Mouse (Mus musculus) CH12.LX (cell line): Measurements from ENCODE around the gene Etl4. TPM values are rescaled to one million over a fixed set of nuclear protein-coding genes. Genes with fewer than 3 reads are reported as not detected.
A peak's percentile ranks its signal among the peaks of the same experiment; 100 is the strongest.

Experiments
- DNase-seq: peaks from one replicate; pipeline ENCODE4 v3.0.0-alpha.2; 2013; ENCODE audit errors: extremely low read depth
- H3K27ac ChIP-seq: 2 replicates; pipeline ENCODE4 v1.5.1; 2012; ENCODE audit warnings: low read depth, mild to moderate bottlenecking, control low read depth, moderate library complexity; ENCODE audit not compliant: insufficient read depth
- H3K27me3 ChIP-seq: replicated peaks from 2 replicates; pipeline ENCODE3; 2012; ENCODE audit warnings: inconsistent platforms
- H3K36me3 ChIP-seq, 2 experiments: replicated peaks in 1 of 2; 2 replicates each; pipeline versions ENCODE3 to v1.6.1; 2012; ENCODE audit warnings: inconsistent platforms in 1 of 2, low read length in 1 of 2, mild to moderate bottlenecking in 1 of 2, mixed read lengths in 1 of 2, moderate library complexity in 1 of 2; ENCODE audit not compliant: control insufficient read depth in 1 of 2, insufficient read depth in 1 of 2
- H3K4me1 ChIP-seq, 2 experiments: 2 replicates each; pipeline ENCODE4 v1.6.1; 2012; ENCODE audit warnings: inconsistent platforms in 1 of 2, moderate library complexity in 1 of 2; ENCODE audit not compliant: insufficient read depth in 2 of 2, control insufficient read depth in 1 of 2
- H3K4me2 ChIP-seq: 2 replicates; pipeline ENCODE4 v1.6.1; 2012; ENCODE audit warnings: low read depth, mild to moderate bottlenecking, control low read depth; ENCODE audit not compliant: poor library complexity, insufficient read depth, severe bottlenecking
- H3K4me3 ChIP-seq, 3 experiments: fragments of 150-350 bp in 1 of 3; sonication (generic) in 1 of 3; replicated peaks in 1 of 3; 2 replicates each; pipeline versions ENCODE3 to v1.5.1; 2011 to 2012; ENCODE audit warnings: low read depth in 2 of 3, low read length in 2 of 3, mild to moderate bottlenecking in 2 of 3, moderate library complexity in 2 of 3, control low read depth in 1 of 3, improper control_type of control experiment in 1 of 3, inconsistent platforms in 1 of 3, mixed read lengths in 1 of 3; ENCODE audit not compliant: poor library complexity in 1 of 3
- H3K79me2 ChIP-seq: replicated peaks from 2 replicates; pipeline ENCODE4 v1.6.1; 2012; ENCODE audit warnings: mild to moderate bottlenecking, moderate library complexity; ENCODE audit not compliant: control insufficient read depth, poor library complexity, insufficient read depth, severe bottlenecking; ENCODE audit errors: extremely low read depth
- H3K9ac ChIP-seq: 2 replicates; pipeline ENCODE4 v1.6.1; 2012; ENCODE audit warnings: low read depth, mild to moderate bottlenecking, control low read depth, moderate library complexity; ENCODE audit not compliant: insufficient read depth
- H3K9me3 ChIP-seq: replicated peaks from 2 replicates; pipeline ENCODE3; 2012; ENCODE audit warnings: low read length, inconsistent platforms, mixed read lengths
- BHLHE40 ChIP-seq: IDR thresholded peaks from 2 replicates; pipeline ENCODE4 v1.6.1; 2011; ENCODE audit warnings: mild to moderate bottlenecking, low read depth, low read length, improper control_type of control experiment
- CHD1 ChIP-seq: IDR thresholded peaks from 2 replicates; pipeline ENCODE4 v1.6.1; 2012; ENCODE audit warnings: low read depth, low read length, improper control_type of control experiment, inconsistent platforms
- CHD2 ChIP-seq: IDR thresholded peaks from 2 replicates; pipeline ENCODE4 v1.6.1; 2011; ENCODE audit warnings: low read length, improper control_type of control experiment
- CTCF ChIP-seq, 2 experiments: IDR thresholded peaks in 1 of 2; conservative IDR thresholded peaks in 1 of 2; 2 replicates each; pipeline ENCODE4 v1.5.1; 2011 to 2012; ENCODE audit warnings: low read depth in 2 of 2, low read length in 2 of 2, improper control_type of control experiment in 1 of 2, inconsistent platforms in 1 of 2, mild to moderate bottlenecking in 1 of 2, moderate library complexity in 1 of 2
- E2F4 ChIP-seq: IDR thresholded peaks from 2 replicates; pipeline ENCODE4 v1.6.1; 2011; ENCODE audit warnings: low read depth, low read length, improper control_type of control experiment; ENCODE audit not compliant: insufficient replicate concordance
- ELF1 ChIP-seq: IDR thresholded peaks from 2 replicates; pipeline ENCODE4 v1.6.1; 2014; ENCODE audit warnings: low read depth, mild to moderate bottlenecking, inconsistent platforms, low read length, improper control_type of control experiment
- EP300 ChIP-seq: IDR thresholded peaks from 2 replicates; pipeline ENCODE4 v1.6.1; 2011; ENCODE audit warnings: low read length, improper control_type of control experiment
- ETS1 ChIP-seq: conservative IDR thresholded peaks from 2 replicates; pipeline ENCODE4 v1.6.1; 2012; ENCODE audit warnings: low read depth, mild to moderate bottlenecking, inconsistent platforms, low read length, improper control_type of control experiment, moderate library complexity
- GABPA ChIP-seq: IDR thresholded peaks from 2 replicates; pipeline ENCODE4 v1.6.1; 2012; ENCODE audit warnings: low read depth, low read length, improper control_type of control experiment, inconsistent platforms; ENCODE audit not compliant: insufficient replicate concordance
- HCFC1 ChIP-seq: IDR thresholded peaks from 2 replicates; pipeline ENCODE4 v1.6.1; 2012; ENCODE audit warnings: low read depth, mild to moderate bottlenecking, inconsistent platforms, low read length, improper control_type of control experiment
- IRF4 ChIP-seq: IDR thresholded peaks from 2 replicates; pipeline ENCODE4 v1.6.1; 2014; ENCODE audit warnings: low read depth, mild to moderate bottlenecking, inconsistent platforms, low read length, improper control_type of control experiment
- JUN ChIP-seq: IDR thresholded peaks from 2 replicates; pipeline ENCODE4 v1.6.1; 2011; ENCODE audit warnings: low read depth, mild to moderate bottlenecking, low read length, improper control_type of control experiment, moderate library complexity; ENCODE audit not compliant: insufficient read depth
- JUND ChIP-seq: conservative IDR thresholded peaks from 2 replicates; pipeline ENCODE4 v1.6.1; 2011; ENCODE audit warnings: low read depth, low read length, improper control_type of control experiment
- KAT2A ChIP-seq: IDR thresholded peaks from 2 replicates; pipeline ENCODE4 v1.6.1; 2012; ENCODE audit warnings: low read length, improper control_type of control experiment, inconsistent platforms; ENCODE audit not compliant: insufficient replicate concordance
- MAFK ChIP-seq: IDR thresholded peaks from 2 replicates; pipeline ENCODE4 v1.6.1; 2011; ENCODE audit warnings: low read length, improper control_type of control experiment; ENCODE audit not compliant: insufficient replicate concordance
- MAX ChIP-seq: IDR thresholded peaks from 2 replicates; pipeline ENCODE4 v1.6.1; 2011; ENCODE audit warnings: low read length, improper control_type of control experiment
- MAZ ChIP-seq: IDR thresholded peaks from 2 replicates; pipeline ENCODE4 v1.6.1; 2012; ENCODE audit warnings: low read depth, mild to moderate bottlenecking, inconsistent platforms, low read length, improper control_type of control experiment, moderate library complexity
- MEF2A ChIP-seq: IDR thresholded peaks from 2 replicates; pipeline ENCODE4 v1.6.1; 2014; ENCODE audit warnings: low read depth, mild to moderate bottlenecking, inconsistent platforms, low read length, improper control_type of control experiment, borderline replicate concordance
- MXI1 ChIP-seq: IDR thresholded peaks from 2 replicates; pipeline ENCODE4 v1.6.1; 2011; ENCODE audit warnings: mild to moderate bottlenecking, low read depth, low read length, improper control_type of control experiment
- MYC ChIP-seq: IDR thresholded peaks from 2 replicates; pipeline ENCODE4 v1.6.1; 2011; ENCODE audit warnings: low read depth, mild to moderate bottlenecking, improper control_type of control experiment, low read length
- NELFE ChIP-seq: IDR thresholded peaks from 2 replicates; pipeline ENCODE4 v1.6.1; 2011; ENCODE audit warnings: low read depth, low read length, improper control_type of control experiment
- NRF1 ChIP-seq: IDR thresholded peaks from 2 replicates; pipeline ENCODE4 v1.6.1; 2014; ENCODE audit warnings: low read depth, mild to moderate bottlenecking, inconsistent platforms, low read length, improper control_type of control experiment, moderate library complexity
- PAX5 ChIP-seq: IDR thresholded peaks from 2 replicates; pipeline ENCODE4 v1.6.1; 2012; ENCODE audit warnings: low read length, inconsistent platforms, mixed read lengths
- POLR2A ChIP-seq: IDR thresholded peaks from 2 replicates; pipeline ENCODE4 v1.6.1; 2011; ENCODE audit warnings: low read depth, mild to moderate bottlenecking, improper control_type of control experiment, low read length
- POLR2AphosphoS2 ChIP-seq: IDR thresholded peaks from 2 replicates; pipeline ENCODE4 v1.6.1; 2011; ENCODE audit warnings: low read depth, low read length, improper control_type of control experiment
- RAD21 ChIP-seq: IDR thresholded peaks from 2 replicates; pipeline ENCODE4 v1.6.1; 2011; ENCODE audit warnings: low read depth, mild to moderate bottlenecking, low read length, improper control_type of control experiment, moderate library complexity
- RCOR1 ChIP-seq: conservative IDR thresholded peaks from 2 replicates; pipeline ENCODE4 v1.6.1; 2012; ENCODE audit warnings: low read depth, mild to moderate bottlenecking, inconsistent platforms, low read length, improper control_type of control experiment
- SIN3A ChIP-seq: IDR thresholded peaks from 2 replicates; pipeline ENCODE4 v1.6.1; 2012; ENCODE audit warnings: low read length, improper control_type of control experiment, inconsistent platforms
- SMC3 ChIP-seq: IDR thresholded peaks from 2 replicates; pipeline ENCODE4 v1.6.1; 2011; ENCODE audit warnings: low read depth, low read length, improper control_type of control experiment
- TBP ChIP-seq: conservative IDR thresholded peaks from 2 replicates; pipeline ENCODE4 v1.6.1; 2011; ENCODE audit warnings: low read depth, low read length, improper control_type of control experiment
- TCF12 ChIP-seq: IDR thresholded peaks from 2 replicates; pipeline ENCODE4 v1.6.1; 2014; ENCODE audit warnings: low read depth, mild to moderate bottlenecking, inconsistent platforms, low read length, improper control_type of control experiment
- UBTF ChIP-seq: IDR thresholded peaks from 2 replicates; pipeline ENCODE4 v1.6.1; 2012; ENCODE audit warnings: low read depth, mild to moderate bottlenecking, inconsistent platforms, low read length, improper control_type of control experiment, moderate library complexity
- USF1 ChIP-seq: IDR thresholded peaks from 2 replicates; pipeline ENCODE4 v1.6.1; 2014; ENCODE audit warnings: low read depth, mild to moderate bottlenecking, inconsistent platforms, low read length, improper control_type of control experiment
- USF2 ChIP-seq: conservative IDR thresholded peaks from 2 replicates; pipeline ENCODE4 v1.6.1; 2011; ENCODE audit warnings: low read depth, low read length, improper control_type of control experiment
- ZC3H11A ChIP-seq: IDR thresholded peaks from 2 replicates; pipeline ENCODE4 v1.6.1; 2012; ENCODE audit warnings: low read depth, mild to moderate bottlenecking, inconsistent platforms, low read length, improper control_type of control experiment
- ZKSCAN1 ChIP-seq: IDR thresholded peaks from 2 replicates; pipeline ENCODE4 v1.6.1; 2012; ENCODE audit warnings: low read depth, inconsistent platforms, low read length, improper control_type of control experiment, borderline replicate concordance
- ZMIZ1 ChIP-seq: IDR thresholded peaks from 2 replicates; pipeline ENCODE4 v1.6.1; 2012; ENCODE audit warnings: low read depth, mild to moderate bottlenecking, inconsistent platforms, low read length, improper control_type of control experiment
- ZNF384 ChIP-seq: IDR thresholded peaks from 2 replicates; pipeline ENCODE4 v1.6.1; 2012; ENCODE audit warnings: low read depth, low read length, improper control_type of control experiment, inconsistent platforms
- dilution Hi-C: fragments of 300-500 bp; cut with MboI; formaldehyde crosslinking; loops from 2 replicates; pipeline ENCODE4 v1.14.3; 2020; ENCODE audit warnings: low sequenced_read_pairs; ENCODE audit not compliant: extremely low pct_unique_long_range_greater_than_20kb, extremely low pct_ligation_motif_present
- in situ Hi-C: fragments of 300-500 bp; cut with MboI; formaldehyde crosslinking; loops from 3 replicates; pipeline ENCODE4 v1.14.3; 2019; ENCODE audit warnings: low sequenced_read_pairs, low pct_ligation_motif_present, low pct_unique_long_range_greater_than_20kb, mixed read lengths
- polyA plus RNA-seq: library from polyadenylated mRNA; unstranded; fragments of >175 nt; gene quantifications from 2 replicates; pipeline ENCODE4 v1.2.1, GENCODE M21; 2012; ENCODE audit warnings: low read depth; ENCODE audit not compliant: insufficient read length
- total RNA-seq, 2 experiments: library from RNA; depleted of rRNA; stranded (reverse); fragments of 300-350 nt in 1 of 2; fragments of >200 nt in 1 of 2; gene quantifications; 2 replicates each; pipeline ENCODE4 v1.2.3; 2012 to 2014

Gene Etl4
- total and polyA plus RNA-seq, 3 experiments = 7.2 to 18.6 (median 11.7) TPM

GRCm38 (mm10) chr2:20560581-20560980, 651.0 kb downstream of the Etl4 start:
- TF ChIP-seq ZNF384 = peak; percentile 6; the same call in 1 of the 2 replicates
- TF ChIP-seq E2F4 = no peak
- no peak for TF ChIP-seq ZMIZ1
- no peak for TF ChIP-seq JUND
- TF ChIP-seq MAZ = no peak
- no peak for TF ChIP-seq PAX5
- TF ChIP-seq TCF12 = no peak
- TF ChIP-seq ELF1 = no peak
- TF ChIP-seq MEF2A = 0 out of 2 replicates have a peak, but pooled peaks have one; percentile 17
- TF ChIP-seq TBP = no peak
- TF ChIP-seq UBTF = no peak
- 0 out of 2 replicates have a peak, but pooled peaks have one; percentile 36 for TF ChIP-seq POLR2A
- TF ChIP-seq CTCF (conservative IDR thresholded peaks at IDR 0.05 in 1 of 2, IDR thresholded peaks at IDR 0.05 in 1 of 2; ENCODE audit: low read depth in 2 of 2, low read length in 2 of 2) = no peak
- 0 out of 2 replicates have a peak, but pooled peaks have one; percentile 40 for TF ChIP-seq RCOR1
- TF ChIP-seq HCFC1 = no peak
- no peak for TF ChIP-seq NRF1
- no peak for TF ChIP-seq JUN
- TF ChIP-seq KAT2A = no peak
- no peak for TF ChIP-seq MXI1
- no peak for TF ChIP-seq GABPA
- TF ChIP-seq SIN3A = peak; percentile 65
- TF ChIP-seq CHD1 = 0 out of 2 replicates have a peak, but pooled peaks have one; percentile 37
- TF ChIP-seq MAFK = no peak
- TF ChIP-seq MYC = peak; percentile 48; the same call in 1 of the 2 replicates
- no peak for TF ChIP-seq ZC3H11A
- TF ChIP-seq MAX = peak; percentile 30; the same call in 1 of the 2 replicates
- no peak for TF ChIP-seq RAD21
- TF ChIP-seq POLR2AphosphoS2 = no peak
- TF ChIP-seq ZKSCAN1 = no peak
- TF ChIP-seq CHD2 = no peak
- peak; percentile 2; the same call in 1 of the 2 replicates for TF ChIP-seq SMC3
- no peak for TF ChIP-seq USF1
- no peak for TF ChIP-seq EP300
- TF ChIP-seq IRF4 = 0 out of 2 replicates have a peak, but pooled peaks have one; percentile 12
- TF ChIP-seq NELFE = no peak
- TF ChIP-seq ETS1 = peak; percentile 24; the same call in 1 of the 2 replicates
- TF ChIP-seq BHLHE40 = no peak
- no peak for TF ChIP-seq USF2
- TF ChIP-seq, all 38 proteins: peak for 11
- Histone ChIP-seq H3K79me2 (peaks cover 7% of the 10 kb centered on the region; the same call in 1 of the 2 replicates), H3K27me3 (no peaks in the 10 kb centered on the region), H3K27ac (peak overlapping the region; percentile 56; the same call in 1 of the 2 replicates), H3K4me3 (peak overlapping the region; percentile 60 to 66 (median 64)), H3K36me3 (peaks cover 0 to 14% of the 10 kb centered on the region in 2 experiments), H3K4me1 (peaks cover 6 to 45% of the 10 kb centered on the region in 2 experiments; a peak in 3 of 4 replicates), H3K4me2 (peak overlapping the region; percentile 80), H3K9me3 (no peaks in the 10 kb centered on the region), H3K9ac (peak overlapping the region; percentile 73)
- peak; percentile 53 for DNase-seq
- dilution Hi-C loops = no loop called here
- in situ Hi-C loops = no loop called here
